Mouse (Mus musculus) heart, adult 11 months (tissue): ENCODE measurements around the gene Skint6.
"Not testable (repeated sequence)": the region's sequence is repeated elsewhere in the genome, so short reads cannot be mapped to it uniquely, and the experiment has no call there.

Source experiments
- DNase-seq: peaks from one replicate; pipeline ENCODE4 v3.0.0; 2022

Gene Skint6

DNA sequence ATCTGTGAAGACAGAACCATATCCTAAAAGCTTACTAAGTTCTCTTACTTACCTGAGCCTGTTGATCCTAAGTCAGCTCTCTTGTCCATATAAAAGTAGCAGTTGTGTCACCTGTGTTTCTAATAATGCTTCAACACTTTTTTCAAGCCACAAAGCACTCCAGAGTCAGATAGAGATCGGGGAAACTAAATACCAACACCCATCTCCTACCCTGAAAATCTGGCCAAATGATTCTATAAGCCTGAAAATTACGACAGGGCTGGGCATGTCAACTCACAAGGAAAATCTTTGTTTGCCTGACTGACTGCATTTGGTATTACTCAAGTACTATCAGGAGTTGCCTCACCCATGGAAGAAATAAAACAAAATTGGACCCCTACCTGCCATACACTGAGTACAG, at the start of gene Skint6:
Skint6 (minus strand) TSS at position 101 of the 400 bp plus-strand sequence.
- no peak for DNase-seq

GRCm38 (mm10) chr4:113320911-113321310, 34.1 kb upstream of the Skint6 start:
- DNase-seq: no peak

- DNase-seq: no peak
Measured at GRCm38 (mm10) chr4:113301773-113302473, 15.2 kb upstream of the Skint6 start.

DNA sequence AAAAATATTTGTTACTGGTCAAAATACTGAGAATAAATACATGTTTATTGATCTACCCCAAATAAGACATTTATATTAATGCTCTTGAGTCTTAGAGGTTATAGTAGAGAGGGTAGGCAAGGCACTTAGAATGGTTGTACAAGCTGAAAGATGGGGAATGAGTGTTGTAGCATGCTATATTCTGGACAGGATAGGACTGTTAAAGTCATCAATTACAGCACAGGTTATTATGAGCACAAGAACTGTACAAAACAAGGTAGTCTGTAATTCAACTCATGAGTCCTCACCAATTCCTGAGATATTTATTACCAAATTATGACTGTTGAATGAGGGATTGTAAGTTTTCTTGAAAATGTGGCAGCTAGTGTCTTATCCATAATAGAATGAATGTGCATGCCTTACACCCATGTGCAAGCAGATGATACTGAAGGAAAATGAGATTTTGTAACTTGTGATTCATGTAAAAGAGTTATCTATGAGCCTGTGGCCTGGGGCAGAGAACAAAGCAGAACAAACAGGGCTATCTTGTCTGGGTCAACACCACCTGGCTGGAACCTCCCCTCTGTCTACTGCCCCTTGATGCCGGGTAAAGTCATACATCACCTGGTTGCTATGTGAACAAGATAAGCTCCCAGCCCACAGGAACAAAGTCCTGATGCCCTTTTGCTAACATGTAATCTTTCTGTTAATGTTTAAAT, 23.3 kb downstream of the Skint6 start:
- no peak for DNase-seq

- DNase-seq: no peak
Measured at GRCm38 (mm10) chr4:113245808-113246207, 41.0 kb downstream of the Skint6 start.

DNA sequence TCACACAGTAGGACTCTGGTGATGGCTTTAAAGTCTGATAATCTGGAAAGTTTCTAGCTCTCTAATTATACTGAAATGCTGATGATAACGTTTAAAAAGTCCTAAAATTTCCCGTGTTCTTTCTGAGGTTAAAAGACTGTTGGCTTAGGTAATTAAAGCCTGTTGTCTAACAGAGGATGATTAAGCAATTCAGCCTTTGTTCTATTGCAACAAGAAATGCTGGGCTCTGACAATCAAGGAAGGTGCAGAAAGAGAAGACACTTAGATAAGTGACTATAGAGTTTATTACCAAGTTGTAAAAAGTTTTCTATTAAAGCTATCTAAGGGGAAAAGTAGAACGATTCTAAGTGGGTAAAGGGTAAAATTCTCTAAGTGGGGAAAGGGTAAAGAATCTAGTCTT, 219.2 kb downstream of the Skint6 start:
- DNase-seq: no peak

DNA sequence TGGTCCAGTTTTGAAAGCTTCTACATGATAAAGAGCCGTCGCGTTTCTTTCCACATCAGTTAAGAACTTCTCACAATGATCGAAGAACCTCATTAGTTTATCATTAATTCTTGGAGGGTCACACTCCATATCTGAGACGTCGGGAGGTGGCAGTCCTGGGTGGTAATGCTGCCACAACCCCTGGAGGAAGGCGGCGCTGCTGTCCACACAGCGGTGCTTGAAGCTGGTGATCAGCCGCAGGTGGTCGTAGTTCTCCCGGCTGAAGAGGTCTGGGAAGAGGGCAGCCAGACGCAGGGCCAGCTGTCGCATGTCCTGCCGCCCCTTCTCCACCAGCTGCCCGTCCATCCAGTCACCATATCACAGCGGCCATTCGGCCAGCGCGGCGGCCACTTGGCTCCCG, 307.6 kb downstream of the Skint6 start:
- DNase-seq: not testable (repeated sequence)

GRCm38 (mm10) chr4:112790646-112791045, 496.1 kb downstream of the Skint6 start:
- DNase-seq: no peak

GRCm38 (mm10) chr4:112774766-112775165, 512.0 kb downstream of the Skint6 start, which contains the start of gene Skint10:
Gene Skint10, minus strand, starts transcription at chr4:112774866.
- no peak for DNase-seq
